ENCODE assay signal across 34 mouse cellular contexts in genomic region chr8:93030664-93031063, GRCm38 (mm10). TPM values are rescaled to one million over a fixed set of nuclear protein-coding genes. Genes with fewer than 3 reads are reported as not detected.
A peak's percentile ranks its signal among the peaks of the same experiment; 100 is the strongest.
DNase-seq lines count a peak whose midpoint lies in the region; ATAC-seq and TF ChIP-seq lines count a peak whose summit lies in the region.
"Had no signal": no experiment of that assay in that cellular context is flagged by ENCODE, and none has a peak within 500 bp of the region (broad histone marks: within the 10 kb centered on the region; RNA-seq: fewer than 3 reads in every experiment).

No protein-coding gene starts in this region.

- H3K9me3 ChIP-seq in stomach, postnatal 0 days (ENCODE audit: control insufficient read depth, low read length), result no peaks in the 10 kb centered on the region
- H3K9me3 ChIP-seq: embryonic facial prominence, embryonic 15.5 days; forebrain, embryonic 15.5 days; heart, embryonic 13.5 days; hindbrain, embryonic 13.5 days; intestine, embryonic 15.5 days had no signal

- no peaks in the 10 kb centered on the region for H3K4me1 ChIP-seq in stomach, postnatal 0 days (replicated peaks; ENCODE audit: control insufficient read depth, insufficient read depth)
- H3K4me1 ChIP-seq: embryonic facial prominence, embryonic 15.5 days; forebrain, embryonic 15.5 days; heart, embryonic 13.5 days; hindbrain, embryonic 13.5 days; intestine, embryonic 15.5 days had no signal

- no peak for TF ChIP-seq EP300 in stomach, postnatal 0 days (optimal IDR thresholded peaks at IDR 0.05)

- no peak overlapping the region for H3K27ac ChIP-seq in stomach, postnatal 0 days (replicated peaks)
- H3K27ac ChIP-seq: embryonic facial prominence, embryonic 15.5 days; forebrain, embryonic 15.5 days; heart, embryonic 13.5 days; hindbrain, embryonic 13.5 days; intestine, embryonic 15.5 days had no signal

- no peak overlapping the region for H3K4me2 ChIP-seq in stomach, postnatal 0 days (replicated peaks; ENCODE audit: low read depth)
- H3K4me2 ChIP-seq: embryonic facial prominence, embryonic 15.5 days; forebrain, embryonic 15.5 days; heart, embryonic 13.5 days; hindbrain, embryonic 13.5 days; intestine, embryonic 15.5 days had no signal

- H3K27me3 ChIP-seq in stomach, postnatal 0 days (ENCODE audit: control insufficient read depth, insufficient read depth, low read length), result no peaks in the 10 kb centered on the region
- H3K27me3 ChIP-seq: embryonic facial prominence, embryonic 15.5 days; forebrain, embryonic 15.5 days; heart, embryonic 13.5 days; hindbrain, embryonic 13.5 days; intestine, embryonic 15.5 days; Patski had no signal

- H3K4me3 ChIP-seq in stomach, postnatal 0 days (ENCODE audit: low read depth, low read length), result no peak overlapping the region
- H3K4me3 ChIP-seq: embryonic facial prominence, embryonic 15.5 days; erythroblast, embryonic 14.5 days; forebrain, embryonic 15.5 days; heart, embryonic 13.5 days; hindbrain, embryonic 13.5 days; intestine, embryonic 15.5 days had no signal

- ATAC-seq in frontal cortex, adult (ENCODE audit: low TSS enrichment), result peak; percentile 58; the same call in 1 of the 2 replicates
- ATAC-seq in stomach, postnatal 0 days (ENCODE audit: low FRiP score, low TSS enrichment), result peak; percentile 85
- ATAC-seq: activated CD4-positive, CD25-positive, alpha-beta regulatory T cell, adult 4 months; CD4-positive, CD25-positive, alpha-beta regulatory T cell, adult 4 months; forebrain, embryonic 15.5 days; intestine, embryonic 15.5 days; Patski had no signal

- TF ChIP-seq CTCF in stomach, postnatal 0 days (IDR thresholded peaks at IDR 0.05; ENCODE audit: low read depth), result no peak

- 61% methylated on average over 2 of the region's 2 CpGs for WGBS in stomach, postnatal 0 days

- H3K9ac ChIP-seq in stomach, postnatal 0 days (ENCODE audit: low read length), result no peak overlapping the region
- H3K9ac ChIP-seq: embryonic facial prominence, embryonic 15.5 days; forebrain, embryonic 15.5 days; heart, embryonic 13.5 days; hindbrain, embryonic 13.5 days; intestine, embryonic 15.5 days had no signal

- no peak for DNase-seq in frontal cortex, postnatal 25 days (ENCODE audit: low spot score in 2 of 2)
- DNase-seq in 3T3-L1 (ENCODE audit: low read depth, low spot score), result peak; percentile 78
- peak; percentile 49 for DNase-seq in brain, adult 2 months (ENCODE audit: low read depth, low spot score)
- DNase-seq in stomach, postnatal 0 days (ENCODE audit: low spot score), result no peak
- no peak for DNase-seq in left cerebral cortex, adult 9 months (ENCODE audit: low spot score in 2 of 2)
- DNase-seq in layer of hippocampus, adult 18-20 months (ENCODE audit: low spot score in 2 of 2), result no peak
- DNase-seq: adrenal gland, postnatal 36 days; B cell, adult 2 months; cerebellum, adult 11 months; cerebellum, adult 8-10 months; cerebellum, postnatal 14 days; embryo, embryonic 11 days; gastrocnemius, postnatal 25 days; heart, postnatal 4 days had no signal

- no peaks in the 10 kb centered on the region for H3K36me3 ChIP-seq in stomach, postnatal 0 days (ENCODE audit: control insufficient read depth, insufficient read depth, low read length)
- H3K36me3 ChIP-seq: embryonic facial prominence, embryonic 15.5 days; forebrain, embryonic 15.5 days; heart, embryonic 13.5 days; hindbrain, embryonic 13.5 days; intestine, embryonic 15.5 days had no signal

RNA-seq across cellular contexts. Expression of gene Ces1a, which starts 17.3 kb away (rescaled TPM):
- polyA plus RNA-seq in stomach, postnatal 0 days (2015; fragmentation: Nextera tagmentation; extraction: Ambion mirVana), result not detected in 2 replicates
- total RNA-seq in layer of hippocampus, adult 18-20 months (2021), result not detected
- total RNA-seq: adrenal gland, adult 18-20 months; adrenal gland, postnatal 36 days; common myeloid progenitor, adult 5-6 weeks; gastrocnemius, adult 18-20 months; gastrocnemius, postnatal 25 days; granulocyte monocyte progenitor cell, adult 5-6 weeks; heart, postnatal 4 days; MEL had no signal
- polyA plus RNA-seq: activated CD4-positive, CD25-positive, alpha-beta regulatory T cell, adult 4 months; brain, embryonic 14.5 days; CD4-positive, CD25-positive, alpha-beta regulatory T cell, adult 4 months; embryonic facial prominence, embryonic 11.5 days; erythroblast, embryonic 14.5 days; forebrain, embryonic 11.5 days; forebrain, embryonic 15.5 days; heart, embryonic 13.5 days; heart, postnatal 0 days; hindbrain, embryonic 13.5 days; intestine, embryonic 15.5 days; Patski had no signal

RNA-seq across cellular contexts. Expression of gene Ces1b, which starts 49.2 kb away (rescaled TPM):
- polyA plus RNA-seq in stomach, postnatal 0 days (2015; fragmentation: Nextera tagmentation; extraction: Ambion mirVana), result 0.13 TPM in 2 replicates
- not detected for total RNA-seq in layer of hippocampus, adult 18-20 months (2021)
- total RNA-seq: adrenal gland, adult 18-20 months; adrenal gland, postnatal 36 days; common myeloid progenitor, adult 5-6 weeks; gastrocnemius, postnatal 25 days; granulocyte monocyte progenitor cell, adult 5-6 weeks; heart, postnatal 4 days; MEL had no signal
- polyA plus RNA-seq: activated CD4-positive, CD25-positive, alpha-beta regulatory T cell, adult 4 months; brain, embryonic 14.5 days; CD4-positive, CD25-positive, alpha-beta regulatory T cell, adult 4 months; embryonic facial prominence, embryonic 11.5 days; erythroblast, embryonic 14.5 days; forebrain, embryonic 11.5 days; forebrain, embryonic 15.5 days; frontal cortex, adult 2 months; heart, embryonic 13.5 days; heart, postnatal 0 days; hindbrain, embryonic 13.5 days; Patski had no signal

Comparison
In these comparisons a context has a peak if more than half of its experiments do, and no peak if none do; other contexts are left out.
1. DNase-seq: peak in 3T3-L1 (single experiment) and brain, adult 2 months (single experiment); none in frontal cortex, postnatal 25 days (0 of 2), stomach, postnatal 0 days (single experiment), left cerebral cortex, adult 9 months (0 of 2) and layer of hippocampus, adult 18-20 months (0 of 2).